Mouse (Mus musculus) regulatory T cell (primary cell): ENCODE measurements at regions not wholly inside any gene's neighbourhood (a gene's known extent, or its start where the extent isn't known, plus 50 kb on each side); places are given as distances from the start of the nearest gene placed in this dataset.
"Not testable (repeated sequence)": the region's sequence is repeated elsewhere in the genome, so short reads cannot be mapped to it uniquely, and the experiment has no call there.

Experiments
- in situ Hi-C: fragments of 300-600 bp; cut with MboI, MseI; formaldehyde crosslinking; loops from one replicate; pipeline ENCODE4 v1.15.1; 2025; ENCODE audit warnings: high pct_unique_total_duplicates

- in situ Hi-C loops, result not testable (repeated sequence)
Observed at GRCm38 (mm10) chr12:77526581-77526980, 288.7 kb downstream of the Fut8 start.

- in situ Hi-C loops, result no loop called here
Observed at GRCm38 (mm10) chr12:77527499-77527898, 289.6 kb downstream of the Fut8 start.

DNA sequence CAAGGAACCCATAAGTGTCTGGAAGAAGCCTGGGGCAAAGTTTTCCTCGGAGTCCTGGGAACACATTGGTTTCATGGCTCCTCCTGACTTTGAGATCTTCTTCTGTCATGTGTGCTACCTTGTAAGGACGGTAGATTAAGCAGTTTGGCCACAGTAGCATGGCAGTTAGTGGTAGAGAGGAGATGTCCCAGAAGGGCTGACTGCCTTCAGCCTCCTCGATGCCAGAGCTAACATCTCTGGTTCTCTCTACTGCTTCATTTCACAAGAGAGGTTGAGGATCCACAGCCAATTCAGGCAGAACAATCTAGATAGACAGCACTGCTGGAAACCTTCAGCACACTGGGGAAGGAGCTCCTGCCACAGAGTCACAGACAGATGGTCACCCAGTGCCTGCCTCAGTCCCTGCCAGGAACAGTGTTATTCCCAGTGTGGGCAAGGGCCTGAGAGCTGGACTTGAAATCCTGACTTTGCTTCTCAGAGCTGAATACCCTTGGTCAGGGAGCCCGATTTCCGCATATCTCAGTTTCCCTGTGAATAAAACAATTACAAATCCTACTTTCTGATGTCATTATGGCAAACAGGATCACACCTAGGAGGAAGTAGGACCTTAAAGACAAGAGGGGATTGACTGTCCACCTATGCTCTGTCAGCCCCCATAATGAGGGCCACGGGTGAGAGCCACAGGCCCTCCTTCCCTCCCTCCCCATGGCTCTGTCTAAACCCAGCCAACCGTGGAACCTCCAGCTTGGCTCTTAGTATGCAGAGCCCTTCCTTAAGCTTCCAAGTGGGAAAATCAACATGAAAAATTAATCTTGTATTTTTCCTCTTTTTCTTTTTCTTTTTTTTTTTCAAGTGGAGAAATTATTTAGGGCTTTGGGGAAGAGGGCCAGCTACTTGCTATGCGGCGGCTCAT, 290.3 kb downstream of the Fut8 start:
- in situ Hi-C loops, result no loop called here

DNA sequence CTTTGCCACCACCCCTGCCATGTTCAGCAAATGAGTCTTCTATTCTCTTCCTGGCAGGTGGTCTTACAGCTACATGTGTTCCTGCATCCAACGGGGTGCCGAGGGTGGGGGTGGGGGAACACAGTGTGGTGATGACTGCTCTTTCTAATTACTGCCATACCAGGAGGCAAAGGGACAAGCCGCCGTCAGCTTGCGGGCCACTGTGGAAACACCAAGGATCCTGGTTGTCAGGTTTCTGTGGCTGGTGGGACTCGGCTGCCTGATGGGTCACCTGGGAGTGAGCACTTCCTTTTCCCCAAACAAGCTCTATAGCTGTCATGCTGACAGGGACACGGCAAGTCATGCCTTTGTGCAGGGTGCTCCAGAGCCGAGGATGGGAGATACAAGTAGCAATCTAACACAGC, 290.9 kb downstream of the Fut8 start:
- in situ Hi-C loops, result no loop called here

GRCm38 (mm10) chr12:77529414-77529813, 291.5 kb downstream of the Fut8 start:
- in situ Hi-C loops, result no loop called here

- in situ Hi-C loops, result no loop called here
Observed at GRCm38 (mm10) chr12:77529955-77530354, 292.0 kb downstream of the Fut8 start.

DNA sequence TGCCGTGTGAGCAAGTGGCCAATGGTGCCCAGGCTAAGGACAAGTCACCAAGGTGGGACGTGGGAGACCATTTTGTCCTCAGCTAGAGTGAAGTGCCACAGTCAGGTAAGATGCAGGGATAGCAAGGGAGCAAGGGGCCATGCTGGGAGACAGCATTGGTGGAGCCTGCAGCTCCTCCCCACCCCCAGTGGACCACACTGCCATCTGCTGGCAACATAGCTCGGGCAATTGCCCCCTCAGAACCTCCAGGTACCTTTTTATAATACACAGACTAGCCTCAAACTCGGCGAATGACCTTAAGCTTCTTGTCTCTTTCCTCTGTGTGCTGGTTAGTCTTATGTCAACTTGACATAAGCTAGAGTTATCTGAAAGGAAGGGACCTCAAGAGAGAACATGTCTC, 293.4 kb downstream of the Fut8 start:
- in situ Hi-C loops, result no loop called here

- in situ Hi-C loops, result no loop called here
Observed at GRCm38 (mm10) chr12:77532547-77532946, 294.6 kb downstream of the Fut8 start.

DNA sequence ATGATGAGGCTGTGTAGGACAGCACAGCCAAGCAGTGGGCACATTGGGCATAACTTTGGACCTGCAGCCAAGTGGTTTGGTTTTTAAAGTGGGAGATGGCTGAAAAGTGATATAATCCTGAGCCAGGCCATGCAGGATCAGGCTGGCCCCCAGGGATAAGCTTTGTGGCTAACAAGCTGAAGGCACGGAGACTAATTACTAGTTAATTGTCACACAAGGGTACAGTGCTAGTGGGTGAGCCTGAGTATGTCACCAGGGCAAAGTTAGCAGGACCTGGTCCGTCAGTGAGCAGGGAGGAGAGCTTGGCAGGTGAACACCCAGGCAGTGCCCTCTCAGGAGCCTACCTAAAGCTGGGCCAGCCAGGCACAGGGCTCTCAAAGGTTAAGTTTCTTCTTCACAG, 295.7 kb downstream of the Fut8 start:
- in situ Hi-C loops, result no loop called here

- in situ Hi-C loops, result no loop called here
Observed at GRCm38 (mm10) chr12:77534079-77534478, 296.2 kb downstream of the Fut8 start.

- in situ Hi-C loops, result no loop called here
Observed at GRCm38 (mm10) chr12:77535147-77535546, 297.2 kb downstream of the Fut8 start.

DNA sequence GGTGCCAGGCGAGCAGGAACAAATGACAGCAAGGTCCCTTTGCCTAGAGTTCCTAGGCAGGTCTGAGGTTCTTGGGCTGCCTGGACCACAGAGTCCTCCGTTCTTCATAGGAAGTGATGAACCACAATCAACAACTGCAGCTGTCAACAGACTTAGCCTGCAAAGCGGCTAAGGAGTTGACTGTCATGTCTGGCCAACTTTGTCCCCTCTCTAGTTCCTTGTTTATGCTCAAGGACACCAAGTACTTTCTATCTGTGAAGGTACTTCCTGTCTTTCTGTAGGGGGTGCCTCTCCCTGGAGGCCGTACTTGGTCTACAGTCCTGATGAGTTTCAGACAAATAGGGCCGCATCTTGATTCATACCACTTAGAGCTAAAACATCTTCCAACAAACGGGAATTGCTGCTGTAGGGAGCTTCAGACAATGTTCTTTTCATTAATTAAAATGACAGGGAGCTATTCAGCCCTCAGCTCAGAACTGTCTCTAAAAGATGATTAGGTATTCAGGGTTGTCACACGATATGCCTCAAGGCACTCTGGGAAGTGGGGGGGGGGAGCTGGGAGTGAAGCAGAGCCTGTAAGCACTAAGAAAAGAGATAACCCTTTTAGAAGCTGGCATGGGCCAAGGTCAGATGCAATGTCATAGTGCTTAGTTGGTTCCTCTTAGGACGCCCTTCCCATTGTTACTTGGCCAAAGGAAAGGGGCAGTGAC, 299.4 kb downstream of the Fut8 start:
- in situ Hi-C loops, result no loop called here

DNA sequence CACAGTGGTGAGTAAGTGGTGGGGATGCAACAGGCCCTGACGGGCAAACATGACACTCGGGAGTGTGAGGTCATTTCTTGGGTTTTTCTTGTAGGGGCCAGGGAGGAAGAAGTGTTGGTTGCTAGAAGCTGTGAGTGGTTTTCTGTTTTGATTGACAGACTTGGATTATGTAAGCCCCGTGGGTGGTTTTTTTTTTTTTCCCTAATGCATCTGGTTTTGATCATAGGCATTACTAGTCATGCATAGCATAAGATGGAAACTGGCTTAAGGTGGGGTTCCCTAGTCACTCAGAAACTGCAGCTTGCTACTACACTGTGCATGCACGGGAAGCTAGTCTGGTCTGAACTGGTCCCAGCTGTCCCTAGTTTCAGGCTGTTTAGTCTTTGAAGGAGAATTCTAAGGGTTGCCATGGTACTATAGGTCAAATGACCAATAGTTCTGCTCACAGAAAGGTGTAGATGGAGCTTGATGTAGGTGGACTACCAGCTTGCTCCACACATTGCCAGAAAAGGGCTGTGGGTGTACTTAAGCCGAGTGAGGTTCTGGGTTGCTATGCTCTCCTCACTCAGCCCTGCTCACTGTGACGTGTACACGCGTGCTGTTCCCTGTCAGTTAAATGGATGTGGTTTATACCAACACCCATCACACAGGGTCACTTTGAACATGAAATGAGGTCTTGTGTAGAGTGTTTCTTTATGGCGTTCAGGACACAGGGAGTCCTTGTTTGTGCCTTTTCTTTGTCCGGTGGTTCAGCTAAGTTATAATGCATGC, 301.9 kb downstream of the Fut8 start:
- in situ Hi-C loops, result no loop called here

GRCm38 (mm10) chr12:77541051-77541765, 303.3 kb downstream of the Fut8 start:
- in situ Hi-C loops, result no loop called here

GRCm38 (mm10) chr12:77541826-77542225, 303.9 kb downstream of the Fut8 start:
- in situ Hi-C loops, result no loop called here

DNA sequence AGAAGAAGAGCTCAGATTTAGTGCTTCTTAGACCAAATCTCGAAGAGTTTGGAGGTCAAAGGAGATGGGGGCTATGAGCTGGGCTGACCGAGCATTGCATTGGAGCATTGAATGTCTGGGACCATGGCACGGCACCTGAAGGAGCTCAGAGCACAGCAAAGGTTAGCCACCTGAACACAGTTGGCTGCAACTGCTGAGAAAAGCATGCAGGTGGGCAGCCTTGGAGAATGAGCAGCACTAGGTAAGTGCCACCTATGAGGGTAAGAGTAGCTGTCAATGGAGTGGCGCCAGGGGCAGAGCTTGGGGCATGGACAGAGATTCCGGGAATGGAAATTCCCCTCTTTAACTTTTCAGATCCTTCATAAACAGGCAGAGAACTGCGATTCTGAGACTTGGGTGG, 305.7 kb downstream of the Fut8 start:
- in situ Hi-C loops, result no loop called here

GRCm38 (mm10) chr12:77546165-77546564, 308.2 kb downstream of the Fut8 start:
- in situ Hi-C loops, result no loop called here

DNA sequence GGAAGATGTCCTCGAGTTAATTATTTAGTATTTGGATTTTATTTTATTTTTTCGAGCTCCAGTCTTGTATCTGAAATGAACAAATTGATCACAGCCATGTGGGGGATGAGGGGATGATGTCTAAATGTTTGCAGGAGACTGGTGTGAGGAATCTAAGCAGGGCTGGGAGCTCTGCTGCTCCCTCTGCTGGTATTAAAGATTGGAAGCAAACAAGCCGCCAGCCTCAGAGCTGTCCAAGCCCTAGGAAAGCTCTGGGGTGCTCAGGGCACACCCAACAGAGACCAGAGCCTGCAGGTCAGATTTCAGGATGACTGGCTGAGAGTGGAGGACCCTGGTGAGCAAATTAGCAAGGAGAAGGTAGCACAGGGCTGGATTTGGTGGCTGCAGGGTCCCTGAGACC, 330.4 kb downstream of the Fut8 start:
- in situ Hi-C loops, result no loop called here

DNA sequence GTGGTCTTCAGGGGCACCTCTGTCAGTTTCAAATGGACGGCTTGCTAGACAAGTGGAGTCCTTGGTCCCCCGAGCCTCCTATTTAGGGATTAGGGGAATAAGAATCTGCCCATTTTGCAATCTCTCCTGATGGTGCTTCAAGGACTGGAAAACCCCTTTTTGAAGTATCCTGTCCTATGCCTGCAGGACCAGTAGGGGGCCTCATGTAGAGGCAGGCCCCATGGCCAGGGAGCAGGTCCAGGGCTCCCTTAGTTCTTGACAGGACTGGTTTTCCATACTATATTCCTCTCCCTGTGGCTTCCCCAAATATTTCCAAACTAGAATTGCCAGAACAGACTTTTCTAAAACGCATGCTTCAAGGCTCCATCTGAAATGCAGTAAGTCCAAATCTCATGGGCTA, 332.6 kb downstream of the Fut8 start:
- in situ Hi-C loops, result loop anchor here (5.0 kb wide), 1 partner anchor 568 kb away; no protein-coding TSS in a partner anchor

DNA sequence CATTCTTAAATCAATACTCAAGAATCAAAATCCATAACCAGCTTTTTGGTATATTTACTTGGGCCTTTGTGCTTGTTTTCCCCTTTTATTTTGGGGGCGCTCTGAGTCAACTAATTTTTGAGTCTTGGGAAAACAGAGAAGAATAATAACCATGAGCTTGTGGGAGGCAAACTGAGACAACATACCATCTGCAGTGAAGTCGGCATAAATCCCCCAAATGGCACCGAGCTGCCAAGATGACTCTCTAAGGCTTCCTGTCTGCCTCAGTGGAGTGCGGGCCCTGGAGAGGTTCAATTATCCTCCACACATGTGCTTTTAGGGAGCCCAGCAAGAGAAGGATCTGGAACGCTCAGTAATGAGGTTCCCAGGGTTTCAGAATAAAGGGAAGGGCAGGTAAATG, 333.1 kb downstream of the Fut8 start:
- in situ Hi-C loops, result loop anchor here (5.0 kb wide), 1 partner anchor 569 kb away; no protein-coding TSS in a partner anchor

GRCm38 (mm10) chr12:77575046-77575445, 337.1 kb downstream of the Fut8 start:
- in situ Hi-C loops, result no loop called here
